In genomic region chr8:11477811-11478761, GRCm38 (mm10) we compare ENCODE assay signal across 8 mouse cellular contexts. TPM values are rescaled to one million over a fixed set of nuclear protein-coding genes. Genes with fewer than 3 reads are reported as not detected.
DNase-seq lines count a peak whose midpoint lies in the region; ATAC-seq and TF ChIP-seq lines count a peak whose summit lies in the region.

Rab20 (minus strand) TSS chr8:11478710.

- ATAC-seq in intestine, postnatal 0 days: peak; percentile 60
- ATAC-seq in liver, postnatal 0 days: peak; percentile 79
- ATAC-seq in neural tube, embryonic 12.5 days (ENCODE audit: low FRiP score, low read depth): peak; percentile 84

- peak within 1 kb of the TSS; percentile 50 for H3K4me3 ChIP-seq in cortical plate, adult 2 months (ENCODE audit: insufficient read depth, low read length)
- H3K4me3 ChIP-seq in intestine, postnatal 0 days (ENCODE audit: low read depth, low read length): peak within 1 kb of the TSS; percentile 66
- peak within 1 kb of the TSS; percentile 62 for H3K4me3 ChIP-seq in liver, postnatal 0 days (ENCODE audit: low read depth, low read length)
- peak within 1 kb of the TSS; percentile 44 for H3K4me3 ChIP-seq in neural tube, embryonic 12.5 days

- TF ChIP-seq EP300 in liver, postnatal 0 days (IDR thresholded peaks at IDR 0.05; ENCODE audit: low read depth): no peak

- H3K4me1 ChIP-seq in cortical plate, adult 2 months (ENCODE audit: control insufficient read depth, insufficient read depth, low read length): no peaks in the 10 kb centered on the region
- peaks cover 11% of the 10 kb centered on the region for H3K4me1 ChIP-seq in intestine, postnatal 0 days (replicated peaks; ENCODE audit: control insufficient read depth, insufficient read depth, low read length)
- H3K4me1 ChIP-seq in liver, postnatal 0 days (ENCODE audit: insufficient read depth): peaks cover 20% of the 10 kb centered on the region
- H3K4me1 ChIP-seq in neural tube, embryonic 12.5 days: peaks cover 21% of the 10 kb centered on the region

- no peak within 1 kb of the TSS for H3K27ac ChIP-seq in cortical plate, adult 2 months (ENCODE audit: insufficient read depth, low read length)
- H3K27ac ChIP-seq in intestine, postnatal 0 days (ENCODE audit: low read depth, low read length): peak within 1 kb of the TSS; percentile 81
- H3K27ac ChIP-seq in liver, postnatal 0 days (ENCODE audit: low read depth): peak within 1 kb of the TSS; percentile 88
- no peak within 1 kb of the TSS for H3K27ac ChIP-seq in neural tube, embryonic 12.5 days

- peak within 1 kb of the TSS; percentile 98 for H3K4me2 ChIP-seq in intestine, postnatal 0 days (replicated peaks; ENCODE audit: low read depth)
- peak within 1 kb of the TSS; percentile 82 for H3K4me2 ChIP-seq in liver, postnatal 0 days (ENCODE audit: low read depth, low read length)
- H3K4me2 ChIP-seq in neural tube, embryonic 12.5 days (replicated peaks): peak within 1 kb of the TSS; percentile 94

- peak; percentile 60 to 76 for DNase-seq in spleen, adult 18-20 months
- no peak for DNase-seq in spleen, adult 12 weeks (ENCODE audit: low spot score)
- peak; percentile 87 to 89 for DNase-seq in heart, adult 18-20 months
- DNase-seq in liver, postnatal 0 days: peak; percentile 83
- DNase-seq in urinary bladder, postnatal 25 days (ENCODE audit: low spot score): peak; percentile 79

- H3K9ac ChIP-seq in intestine, postnatal 0 days (ENCODE audit: low read depth, low read length): peak within 1 kb of the TSS; percentile 67
- peak within 1 kb of the TSS; percentile 64 for H3K9ac ChIP-seq in liver, postnatal 0 days (replicated peaks)
- peak within 1 kb of the TSS; percentile 48 for H3K9ac ChIP-seq in neural tube, embryonic 12.5 days

- no peaks in the 10 kb centered on the region; the same call in 1 of the 2 replicates for H3K27me3 ChIP-seq in intestine, postnatal 0 days (replicated peaks; ENCODE audit: control insufficient read depth, insufficient read depth, low read length)
- peaks cover 19% of the 10 kb centered on the region for H3K27me3 ChIP-seq in liver, postnatal 0 days (ENCODE audit: insufficient read depth, low read length)
- H3K27me3 ChIP-seq in neural tube, embryonic 12.5 days (replicated peaks): peaks cover 73% of the 10 kb centered on the region

- no peaks in the 10 kb centered on the region for H3K36me3 ChIP-seq in intestine, postnatal 0 days (ENCODE audit: control insufficient read depth, insufficient read depth)
- H3K36me3 ChIP-seq in liver, postnatal 0 days (replicated peaks; ENCODE audit: insufficient read depth, low read length): no peaks in the 10 kb centered on the region
- H3K36me3 ChIP-seq in neural tube, embryonic 12.5 days: no peaks in the 10 kb centered on the region

- no peak for TF ChIP-seq CTCF in cortical plate, adult 2 months (IDR thresholded peaks at IDR 0.05; ENCODE audit: extremely low read depth, insufficient read depth, low read length)
- no peak for TF ChIP-seq CTCF in intestine, postnatal 0 days (IDR thresholded peaks at IDR 0.05; ENCODE audit: low read depth)
- TF ChIP-seq CTCF in liver, postnatal 0 days (IDR thresholded peaks at IDR 0.05; ENCODE audit: low read depth): no peak

- H3K9me3 ChIP-seq in intestine, postnatal 0 days (ENCODE audit: control insufficient read depth): no peaks in the 10 kb centered on the region
- no peaks in the 10 kb centered on the region for H3K9me3 ChIP-seq in liver, postnatal 0 days (ENCODE audit: low read length)
- H3K9me3 ChIP-seq in neural tube, embryonic 12.5 days: no peaks in the 10 kb centered on the region

- no peak for TF ChIP-seq POLR2A in cortical plate, adult 2 months (IDR thresholded peaks at IDR 0.05; ENCODE audit: extremely low read depth, insufficient read depth, low read length)

- under 1% methylated on average over 64 of the region's 69 CpGs for WGBS in intestine, postnatal 0 days
- under 1% methylated on average over 69 of the region's 69 CpGs for WGBS in liver, postnatal 0 days (ENCODE audit: insufficient replicate concordance)
- WGBS in neural tube, embryonic 12.5 days: under 1% methylated on average over 69 of the region's 69 CpGs

RNA-seq across cellular contexts. Expression of gene Rab20, which starts in this region (rescaled TPM):
- 0.98 and 1.2 TPM in 2 replicates for polyA plus RNA-seq in cortical plate, adult 2 months (2012; rRNA removed)
- 10 to 100 TPM; 17.4 to 20.5 TPM for total RNA-seq in heart, adult 18-20 months (2021)
- polyA plus RNA-seq in intestine, postnatal 0 days (2015; fragmentation: Nextera tagmentation; extraction: Ambion mirVana): 42.4 and 43.5 TPM in 2 replicates
- 10.7 and 11.1 TPM in 2 replicates for polyA plus RNA-seq in liver, postnatal 0 days (2015; fragmentation: Nextera tagmentation; extraction: Ambion mirVana)
- polyA plus RNA-seq in neural tube, embryonic 12.5 days (2016; fragmentation: Nextera tagmentation; extraction: Ambion mirVana): 0.85 and 1.2 TPM in 2 replicates

Comparison
In these comparisons a context has a peak if more than half of its experiments do, and no peak if none do; other contexts are left out.
1. H3K27ac ChIP-seq: peak in intestine, postnatal 0 days (single experiment) and liver, postnatal 0 days (single experiment); none in cortical plate, adult 2 months (single experiment) and neural tube, embryonic 12.5 days (single experiment).
2. Peak in every context shown above with its lines, with median percentiles within 50 percentile points of each other: H3K4me3 ChIP-seq, ATAC-seq, H3K4me2 ChIP-seq and H3K9ac ChIP-seq.